Mouse (Mus musculus) lung, postnatal 0 days (tissue): ENCODE measurements at regions not wholly inside any gene's neighbourhood (a gene's known extent, or its start where the extent isn't known, plus 50 kb on each side); places are given as distances from the start of the nearest gene placed in this dataset.

Experiments used
- CTCF ChIP-seq: IDR thresholded peaks from 2 replicates; pipeline ENCODE4 v1.5.1; 2016; ENCODE audit warnings: antibody characterized with exemption, mild to moderate bottlenecking
- EP300 ChIP-seq: IDR thresholded peaks from 2 replicates; pipeline ENCODE4 v1.6.1; 2016; ENCODE audit warnings: antibody characterized with exemption, mild to moderate bottlenecking, control low read depth

DNA sequence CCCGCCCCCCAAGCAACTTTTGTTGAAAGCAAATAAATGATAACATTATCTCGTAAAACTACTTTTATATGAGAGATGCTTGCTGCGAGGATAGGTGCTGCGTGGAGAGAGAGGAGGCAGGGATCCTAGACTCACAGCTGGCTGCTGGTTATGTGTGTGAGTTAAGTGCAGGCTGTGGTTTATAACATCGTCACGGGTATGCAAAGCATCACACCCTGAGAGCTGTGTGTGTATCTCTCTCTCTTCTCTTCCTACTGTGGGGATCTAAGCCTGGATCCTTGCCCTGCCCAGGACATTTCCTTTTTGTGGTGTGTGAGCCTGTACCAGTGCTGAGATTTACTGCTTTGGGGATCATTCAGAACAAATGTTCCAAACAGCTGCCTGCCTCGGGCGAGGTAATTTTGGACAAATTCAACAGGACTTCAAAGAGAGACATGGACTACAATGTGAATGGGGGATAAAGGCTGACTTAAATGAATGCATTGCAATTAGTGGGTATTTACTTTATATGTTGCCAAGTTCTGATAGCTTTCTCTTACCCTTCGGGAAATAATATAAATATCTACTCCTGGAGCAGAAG, 162.9 kb downstream of the Sox2 start:
- TF ChIP-seq CTCF (no peak), EP300 (no peak)
